Mouse (Mus musculus): ENCODE results near the gene Rtl1. TPM values are rescaled to one million over a fixed set of nuclear protein-coding genes. Genes with fewer than 3 reads are reported as not detected.

Rtl1 gene
- total RNA-seq, 2 experiments from 2014 or later = not detected

Small RNA genes lying within 50 kb of the gene (microRNA-seq; reads per million reads assigned to microRNA genes)
- gene Gm23912 (0 reads per million in 2 experiments), gene Mir1188 (40.8 to 44.8 reads per million in 2 experiments), gene Mir127 (50,392 to 64,602 reads per million in 2 experiments), gene Mir136 (0 reads per million in 2 experiments), gene Mir1906-1 (0 reads per million in 2 experiments), gene Mir3070a (8.1 to 8.9 reads per million in 2 experiments), gene Mir3070b (10.6 to 18.5 reads per million in 2 experiments), gene Mir3071 (0 reads per million in 2 experiments), gene Mir337 (0 reads per million in 2 experiments), gene Mir341 (1,279 to 1,625 reads per million in 2 experiments), gene Mir3544 (0 reads per million in 2 experiments), gene Mir370 (917 to 2,437 reads per million in 2 experiments), gene Mir431 (962 to 1,099 reads per million in 2 experiments), gene Mir432 (0 reads per million in 2 experiments), gene Mir433 (8,554 to 14,147 reads per million in 2 experiments), gene Mir434 (1,620 to 1,909 reads per million in 2 experiments), gene Mir493 (66.6 to 94.7 reads per million in 2 experiments), gene Mir540 (712 to 933 reads per million in 2 experiments), gene Mir665 (182 to 184 reads per million in 2 experiments), gene Mir673 (581 to 604 reads per million in 2 experiments), gene Mir770 (6,164 to 6,969 reads per million in 2 experiments)

Other genes with a start within 250 kb of the Rtl1 start
- 1 to 10 TPM; 3.5 to 5.5 TPM for gene Dlk1, start 147.5 kb downstream of the Rtl1 start, total RNA-seq (2021)